Mouse (Mus musculus) heart, adult 18-20 months (tissue): ENCODE data around the gene Cd274. TPM values are rescaled to one million over a fixed set of nuclear protein-coding genes. Genes with fewer than 3 reads are reported as not detected.

Experiments
- DNase-seq, 2 experiments: peaks; one replicate each; pipeline ENCODE4 v3.0.0; 2021 to 2022; ENCODE audit warnings: mixed read lengths in 1 of 2
- total RNA-seq, 2 experiments: library from RNA; stranded (reverse); gene quantifications; 2 replicates each; pipeline ENCODE4 v1.2.3; 2021

The Cd274 gene
- total RNA-seq, 2 experiments from 2014 or later, result 2.6 to 9.4 TPM

- no peak for DNase-seq
Observed at GRCm38 (mm10) chr19:29364076-29364475, 3.2 kb upstream of the Cd274 start.

- no peak for DNase-seq
Observed at GRCm38 (mm10) chr19:29365105-29365504, 2.1 kb upstream of the Cd274 start.

- peak in 1 of 2 experiments; percentile 32 for DNase-seq
Observed at GRCm38 (mm10) chr19:29366226-29366968, 858 bp upstream of the Cd274 start.

GRCm38 (mm10) chr19:29368041-29368440 lies 786 bp downstream of the Cd274 start:
- no peak for DNase-seq

- no peak for DNase-seq
Observed at GRCm38 (mm10) chr19:29368671-29369309, 1.5 kb downstream of the Cd274 start.

- peak in 1 of 2 experiments; percentile 25 for DNase-seq
Observed at GRCm38 (mm10) chr19:29370112-29370511, 2.9 kb downstream of the Cd274 start.

GRCm38 (mm10) chr19:29370545-29371283 lies 3.5 kb downstream of the Cd274 start:
- DNase-seq, result no peak

- DNase-seq, result peak in 1 of 2 experiments; percentile 57
Observed at GRCm38 (mm10) chr19:29371284-29372081, 4.2 kb downstream of the Cd274 start.

GRCm38 (mm10) chr19:29372138-29372537 lies 4.9 kb downstream of the Cd274 start:
- DNase-seq, result peak; percentile 34 to 63

GRCm38 (mm10) chr19:29372621-29373020 lies 5.4 kb downstream of the Cd274 start:
- no peak for DNase-seq

- DNase-seq, result no peak
Observed at GRCm38 (mm10) chr19:29373438-29373837, 6.2 kb downstream of the Cd274 start.

- no peak for DNase-seq
Observed at GRCm38 (mm10) chr19:29374947-29375346, 7.7 kb downstream of the Cd274 start.

GRCm38 (mm10) chr19:29376382-29376781 lies 9.1 kb downstream of the Cd274 start:
- no peak for DNase-seq

GRCm38 (mm10) chr19:29379839-29380603 lies 12.8 kb downstream of the Cd274 start:
- no peak for DNase-seq

GRCm38 (mm10) chr19:29383368-29383767 lies 16.1 kb downstream of the Cd274 start:
- no peak for DNase-seq

- no peak for DNase-seq
Observed at GRCm38 (mm10) chr19:29384412-29384811, 17.2 kb downstream of the Cd274 start.

- DNase-seq, result no peak
Observed at GRCm38 (mm10) chr19:29384994-29385393, 17.7 kb downstream of the Cd274 start.

GRCm38 (mm10) chr19:29385822-29386221 lies 18.6 kb downstream of the Cd274 start:
- DNase-seq, result no peak

- DNase-seq, result no peak
Observed at GRCm38 (mm10) chr19:29388818-29389217, 21.6 kb downstream of the Cd274 start.

- no peak for DNase-seq
Observed at GRCm38 (mm10) chr19:29390483-29390882, 23.2 kb downstream of the Cd274 start.

GRCm38 (mm10) chr19:29391279-29391678 lies 24.0 kb downstream of the Cd274 start:
- DNase-seq, result no peak
